ENCODE assay signal across 8 mouse cellular contexts in the genomic region with DNA sequence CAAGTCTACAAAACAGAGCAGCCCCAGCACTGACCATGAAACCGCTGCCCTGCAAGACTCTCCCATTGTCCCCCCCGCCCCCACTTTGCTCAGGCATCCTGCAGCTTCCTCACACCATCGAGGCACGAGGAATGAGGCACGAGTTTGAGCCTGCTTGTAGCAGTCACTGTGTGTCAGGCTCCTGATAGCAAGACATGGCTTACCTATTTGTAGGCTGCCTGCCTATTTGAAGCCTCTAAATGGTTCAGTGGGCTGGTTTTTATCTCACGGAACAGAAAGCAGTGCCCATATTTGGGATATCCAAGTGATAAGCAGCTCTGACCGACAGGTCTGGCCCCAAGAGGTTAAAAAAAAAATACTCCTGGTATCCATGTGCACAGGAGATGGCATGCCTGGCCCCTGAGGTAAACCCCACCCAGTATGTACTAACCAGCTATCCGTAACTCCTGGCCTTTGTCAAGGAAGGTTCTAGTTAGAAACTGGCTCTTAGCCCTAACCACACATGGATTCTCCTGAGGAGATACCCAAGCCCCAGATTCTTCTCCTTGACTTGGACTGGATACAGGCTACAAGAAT. TPM values are rescaled to one million over a fixed set of nuclear protein-coding genes. Genes with fewer than 3 reads are reported as not detected.
"Had no signal": no experiment of that assay in that cellular context is flagged by ENCODE, and none has a peak within 500 bp of the region (broad histone marks: within the 10 kb centered on the region; RNA-seq: fewer than 3 reads in every experiment).

No protein-coding gene starts in this region.

- H3K4me3 ChIP-seq: limb, embryonic 12.5 days; midbrain, embryonic 10.5 days; myocyte had no signal

- DNase-seq: thymus, adult 18-20 months had no signal

- H3K27me3 ChIP-seq: limb, embryonic 12.5 days had no signal

- H3K9ac ChIP-seq: limb, embryonic 12.5 days had no signal

- H3K9me3 ChIP-seq: limb, embryonic 12.5 days; midbrain, embryonic 10.5 days had no signal

- H3K27ac ChIP-seq: kidney, postnatal 0 days; limb, embryonic 12.5 days; midbrain, embryonic 10.5 days had no signal

- H3K4me2 ChIP-seq: limb, embryonic 12.5 days had no signal

RNA-seq across cellular contexts. Expression of a gene that starts 26.0 kb away (rescaled TPM):
- total RNA-seq: liver, adult 2 months; megakaryocyte progenitor cell, adult 5-6 weeks had no signal
- polyA plus RNA-seq: liver, adult 2 months; stomach, embryonic 14.5 days had no signal
